In the genomic region with DNA sequence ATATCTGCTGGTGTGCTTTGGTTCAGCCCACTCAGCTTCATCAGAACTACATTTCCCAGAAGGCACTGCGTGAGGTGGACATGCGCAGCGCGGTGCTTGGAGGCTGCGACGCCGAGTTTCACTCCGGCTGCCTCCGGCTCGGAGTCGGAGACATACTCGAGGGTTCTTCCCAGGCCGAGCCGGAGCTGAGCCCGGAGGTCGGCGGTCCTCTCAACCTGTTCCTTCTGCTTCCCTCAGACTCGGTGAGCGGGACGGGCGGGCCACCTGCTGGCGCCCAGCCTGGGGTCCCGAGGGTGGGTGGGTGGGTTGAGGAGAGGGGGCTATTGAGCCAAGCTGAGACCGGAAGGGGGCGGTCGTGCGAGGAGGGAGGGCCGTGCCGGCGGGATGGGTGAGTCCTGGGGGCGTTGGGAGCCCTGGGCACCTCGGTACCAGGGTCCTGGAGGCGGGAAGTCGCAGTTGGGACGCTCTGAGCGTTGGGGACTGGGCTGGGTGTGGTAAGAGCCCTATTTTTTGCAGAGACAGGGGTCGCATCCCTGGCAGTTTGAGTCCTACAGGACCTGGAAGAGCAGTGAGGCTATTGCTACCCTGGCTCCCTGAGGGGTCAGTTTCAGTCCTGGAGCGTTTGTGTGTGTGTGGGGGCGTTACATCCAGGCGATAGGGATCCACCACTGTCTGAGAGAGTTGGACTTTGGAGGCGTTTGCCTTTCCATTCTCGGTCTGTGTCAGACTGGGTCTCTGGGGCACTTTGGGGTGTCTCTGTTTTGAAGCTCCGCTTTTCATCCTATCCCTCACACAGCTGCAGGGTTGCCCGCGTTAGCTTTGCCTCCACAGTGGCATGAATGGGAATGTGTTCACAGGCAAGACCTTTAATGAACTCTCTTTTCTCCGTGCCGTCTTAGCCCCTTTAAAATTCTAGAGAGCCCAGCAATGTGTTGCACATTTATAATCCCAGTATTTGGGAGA, we compare ENCODE assay signal across 8 mouse cellular contexts. TPM values are rescaled to one million over a fixed set of nuclear protein-coding genes. Genes with fewer than 3 reads are reported as not detected.
DNase-seq lines count a peak whose midpoint lies in the region; ATAC-seq lines count a peak whose summit lies in the region.

Gene Dtx2, plus strand, starts transcription at position 76 of the 963 bp plus-strand sequence.

- ATAC-seq in hindbrain, embryonic 11.5 days (ENCODE audit: low FRiP score) = peak; percentile 94

- peak within 1 kb of the TSS; percentile 75 for H3K4me2 ChIP-seq in hindbrain, embryonic 11.5 days (replicated peaks; ENCODE audit: low read depth, low read length)

- peak within 1 kb of the TSS; percentile 65 for H3K27ac ChIP-seq in hindbrain, embryonic 11.5 days (ENCODE audit: low read depth, low read length)

- H3K27me3 ChIP-seq in hindbrain, embryonic 11.5 days (ENCODE audit: control insufficient read depth, insufficient read depth, low read length) = no peaks in the 10 kb centered on the region

- peak within 1 kb of the TSS; percentile 87 for H3K9ac ChIP-seq in hindbrain, embryonic 11.5 days (ENCODE audit: low read depth, low read length)

- WGBS in hindbrain, embryonic 11.5 days = under 1% methylated on average over 46 of the region's 47 CpGs

- DNase-seq in MN1 (ENCODE audit: low spot score) = peak; percentile 98
- DNase-seq in cerebellum, adult 9-10 months = peak; percentile 89
- DNase-seq in frontal cortex, adult 2 months (ENCODE audit: extremely low spot score in 1 of 2, low spot score in 1 of 2) = peak; percentile 82 to 93
- DNase-seq in hindbrain, embryonic 11.5 days (ENCODE audit: low spot score) = peak; percentile 94
- peak; percentile 89 to 92 for DNase-seq in layer of hippocampus, postnatal 10 days (ENCODE audit: low spot score in 2 of 2)
- peak; percentile 96 for DNase-seq in lung, postnatal 10 days
- peak; percentile 86 for DNase-seq in ovary, postnatal 36 days (ENCODE audit: low spot score)
- DNase-seq in thymus, postnatal 25 days = peak; percentile 92

- peak within 1 kb of the TSS; percentile 79 for H3K4me3 ChIP-seq in hindbrain, embryonic 11.5 days (ENCODE audit: low read depth, low read length)

- peaks cover 17% of the 10 kb centered on the region for H3K36me3 ChIP-seq in hindbrain, embryonic 11.5 days (ENCODE audit: control insufficient read depth, insufficient read depth, low read length)

- no peaks in the 10 kb centered on the region for H3K9me3 ChIP-seq in hindbrain, embryonic 11.5 days (ENCODE audit: control insufficient read depth, low read length)

- H3K4me1 ChIP-seq in hindbrain, embryonic 11.5 days (replicated peaks; ENCODE audit: control insufficient read depth, insufficient read depth, low read length) = 0 out of 2 replicates have a peak, but pooled peaks cover 4% of the 10 kb centered on the region

RNA-seq across cellular contexts. Expression of gene Dtx2, which starts in this region (rescaled TPM):
- 10.5 and 10.6 TPM in 2 replicates for polyA plus RNA-seq in frontal cortex, adult 2 months (2012; rRNA removed)
- polyA plus RNA-seq in hindbrain, embryonic 11.5 days (2014; fragmentation: Nextera tagmentation; extraction: Ambion mirVana) = 21.6 and 23.5 TPM in 2 replicates
- total RNA-seq in layer of hippocampus, postnatal 10 days (2021) = 10 to 100 TPM; 10.0 to 12.4 TPM

Comparison
In these comparisons a context has a peak if more than half of its experiments do, and no peak if none do; other contexts are left out.
1. Peak in every context shown above with its lines: DNase-seq, ATAC-seq, H3K4me3 ChIP-seq and H3K27ac ChIP-seq.